Mouse (Mus musculus): ENCODE results near the gene Six6.

- TF ChIP-seq CTCF (IDR thresholded peaks at IDR 0.05; ENCODE audit: insufficient read depth, low read depth, low read length) (no peak), POLR2A (IDR thresholded peaks at IDR 0.05; ENCODE audit: insufficient read depth, low read depth, low read length) (no peak)
These were observed 23.1 kb downstream of the Six6 start for GRCm38 (mm10) chr12:72962761-72963160.
